Mouse (Mus musculus): ENCODE data around the gene Smim11.

Smim11 gene

GRCm38 (mm10) chr16:92300649-92301411, at the start of gene Smim11:
Smim11 (plus strand) TSS chr16:92301286.
- DNase-seq, result peak; percentile 93

- no peak for DNase-seq
Measured at GRCm38 (mm10) chr16:92254316-92254715, 46.8 kb upstream of the Smim11 start.

- DNase-seq, result no peak
Measured at GRCm38 (mm10) chr16:92267861-92268260, 33.2 kb upstream of the Smim11 start.

- DNase-seq, result no peak
Measured at GRCm38 (mm10) chr16:92274516-92274915, 26.6 kb upstream of the Smim11 start.

- DNase-seq, result no peak
Measured at GRCm38 (mm10) chr16:92275526-92275925, 25.6 kb upstream of the Smim11 start.

- DNase-seq, result no peak
Measured at GRCm38 (mm10) chr16:92282671-92283070, 18.4 kb upstream of the Smim11 start.

- no peak for DNase-seq
Measured at GRCm38 (mm10) chr16:92285068-92285467, 16.0 kb upstream of the Smim11 start.

GRCm38 (mm10) chr16:92286609-92287008, 14.5 kb upstream of the Smim11 start:
- DNase-seq, result peak; percentile 91

- peak; percentile 41 for DNase-seq
Measured at GRCm38 (mm10) chr16:92288778-92289177, 12.3 kb upstream of the Smim11 start.

GRCm38 (mm10) chr16:92290045-92290444, 11.0 kb upstream of the Smim11 start:
- no peak for DNase-seq

- no peak for DNase-seq
Measured at GRCm38 (mm10) chr16:92292101-92292500, 9.0 kb upstream of the Smim11 start, which contains the start of gene Kcne2. Kcne2 (plus strand) TSS chr16:92292389.

GRCm38 (mm10) chr16:92294267-92294970, 6.7 kb upstream of the Smim11 start:
- DNase-seq, result no peak

GRCm38 (mm10) chr16:92295328-92295727, 5.8 kb upstream of the Smim11 start:
- DNase-seq, result no peak

GRCm38 (mm10) chr16:92301412-92301806, 323 bp downstream of the Smim11 start:
- DNase-seq, result no peak

GRCm38 (mm10) chr16:92301989-92302388, 903 bp downstream of the Smim11 start:
- DNase-seq, result no peak

- DNase-seq, result no peak
Measured at GRCm38 (mm10) chr16:92302506-92302905, 1.4 kb downstream of the Smim11 start.

GRCm38 (mm10) chr16:92305519-92305918, 4.4 kb downstream of the Smim11 start:
- DNase-seq, result no peak

GRCm38 (mm10) chr16:92307947-92308346, 6.9 kb downstream of the Smim11 start:
- DNase-seq, result no peak

GRCm38 (mm10) chr16:92309126-92309525, 8.0 kb downstream of the Smim11 start:
- DNase-seq, result no peak

- peak; percentile 34 for DNase-seq
Measured at GRCm38 (mm10) chr16:92313953-92314741, 13.1 kb downstream of the Smim11 start.

GRCm38 (mm10) chr16:92316049-92316738, 15.1 kb downstream of the Smim11 start:
- no peak for DNase-seq

GRCm38 (mm10) chr16:92319353-92320109, 18.4 kb downstream of the Smim11 start:
- peak; percentile 65 for DNase-seq
